Mouse (Mus musculus) embryonic fibroblast, embryonic 13.5 days (primary cell): ENCODE data around the gene Col5a1.

ENCODE experiments used
- CTCF ChIP-seq: IDR thresholded peaks from 2 replicates; pipeline ENCODE4 v1.5.1; 2011; ENCODE audit warnings: mild to moderate bottlenecking, control low read depth, low read length, moderate library complexity, borderline replicate concordance; ENCODE audit not compliant: insufficient read depth
- POLR2A ChIP-seq: IDR thresholded peaks from 2 replicates; pipeline ENCODE4 v1.6.1; 2011; ENCODE audit warnings: low read depth, mild to moderate bottlenecking, control low read depth, low read length, moderate library complexity

DNA sequence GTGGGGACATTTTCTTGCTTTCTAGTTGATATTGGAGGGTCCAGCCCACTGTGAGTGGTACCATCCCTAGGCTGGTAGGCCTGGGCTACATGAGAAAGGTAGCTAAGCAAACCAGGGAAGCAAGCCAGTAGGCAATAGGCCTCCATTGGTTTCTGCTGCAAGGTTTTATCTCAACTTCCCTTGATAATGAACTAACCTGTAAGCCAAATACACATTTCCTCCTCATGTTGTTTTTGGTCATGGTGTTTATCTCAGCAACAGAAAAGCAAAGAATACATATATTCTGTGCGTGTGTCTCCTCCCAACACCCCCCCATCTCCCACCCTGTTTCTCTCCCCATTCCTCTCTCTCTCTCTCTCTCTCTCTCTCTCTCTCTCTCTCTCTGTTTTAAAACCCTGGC, 173.7 kb downstream of the Col5a1 start:
- no peak for TF ChIP-seq POLR2A
- no peak for TF ChIP-seq CTCF
